In the genomic region with DNA sequence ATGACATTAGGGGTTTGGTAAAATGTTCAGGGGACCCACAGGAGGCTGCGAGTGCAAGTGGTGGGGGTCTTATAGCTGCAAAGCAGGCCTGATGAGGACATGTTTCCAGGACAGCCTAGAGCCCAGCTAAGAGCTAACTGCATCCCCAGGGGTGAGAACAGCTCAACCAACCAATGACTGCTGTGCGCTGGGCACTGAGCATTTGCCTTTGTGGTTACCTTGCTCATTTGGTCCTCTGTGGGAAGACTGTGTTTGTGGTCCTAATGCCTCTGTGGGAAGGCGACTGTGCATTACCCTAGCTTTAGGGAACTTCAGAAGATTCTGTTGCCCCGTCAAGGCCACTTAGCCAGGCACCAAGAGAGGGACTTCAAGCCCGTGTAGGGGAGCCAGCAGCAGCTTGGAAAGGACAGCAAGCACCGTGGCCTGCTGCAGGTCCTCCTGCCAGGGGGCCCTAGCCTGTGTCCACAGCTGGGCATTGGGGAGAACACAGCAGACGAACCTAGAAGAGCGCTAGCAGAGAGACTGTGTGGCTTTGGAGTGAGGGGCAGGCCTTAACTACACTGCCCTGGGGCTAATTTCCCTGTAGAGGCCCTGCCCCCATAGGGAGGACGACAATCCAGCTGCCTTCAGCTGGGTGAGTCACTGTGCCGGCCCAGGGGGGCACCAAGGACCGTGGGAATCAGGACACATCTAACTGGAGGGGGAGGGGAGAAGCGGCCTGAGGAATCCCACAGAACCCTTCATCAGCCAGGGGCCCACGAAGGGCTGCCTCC, we compare ENCODE assay signal across 1 mouse cellular context.
TF ChIP-seq lines count a peak whose summit lies in the region.

No protein-coding gene starts in this region.

TF ChIP-seq in CH12.LX, 34 proteins besides CTCF, POLR2A, EP300 and RAD21 (continued from another document):
- TF ChIP-seq RCOR1 (conservative IDR thresholded peaks at IDR 0.05; ENCODE audit: low read depth, low read length) (peak; percentile 37; the same call in 1 of the 2 replicates), BHLHE40 (IDR thresholded peaks at IDR 0.05; ENCODE audit: low read depth, low read length) (peak; percentile 43; the same call in 1 of the 2 replicates), ZKSCAN1 (IDR thresholded peaks at IDR 0.05; ENCODE audit: borderline replicate concordance, low read depth, low read length) (no peak), KAT2A (IDR thresholded peaks at IDR 0.05; ENCODE audit: insufficient replicate concordance, low read length) (no peak), E2F4 (IDR thresholded peaks at IDR 0.05; ENCODE audit: insufficient replicate concordance, low read depth, low read length) (no peak), POLR2AphosphoS2 (IDR thresholded peaks at IDR 0.05; ENCODE audit: low read depth, low read length) (no peak), NELFE (IDR thresholded peaks at IDR 0.05; ENCODE audit: low read depth, low read length) (no peak), ELF1 (IDR thresholded peaks at IDR 0.05; ENCODE audit: low read depth, low read length) (no peak), USF2 (conservative IDR thresholded peaks at IDR 0.05; ENCODE audit: low read depth, low read length) (no peak), ZNF384 (IDR thresholded peaks at IDR 0.05; ENCODE audit: low read depth, low read length) (no peak), MAX (IDR thresholded peaks at IDR 0.05; ENCODE audit: low read length) (no peak), JUND (conservative IDR thresholded peaks at IDR 0.05; ENCODE audit: low read depth, low read length) (no peak), IRF4 (IDR thresholded peaks at IDR 0.05; ENCODE audit: low read depth, low read length) (no peak; the same call in 1 of the 2 replicates), USF1 (IDR thresholded peaks at IDR 0.05; ENCODE audit: low read depth, low read length) (no peak), MYC (IDR thresholded peaks at IDR 0.05; ENCODE audit: low read depth, low read length) (no peak), TCF12 (IDR thresholded peaks at IDR 0.05; ENCODE audit: low read depth, low read length) (peak; percentile 32; the same call in 1 of the 2 replicates), NRF1 (IDR thresholded peaks at IDR 0.05; ENCODE audit: low read depth, low read length) (0 out of 2 replicates have a peak, but pooled peaks have one; percentile 17), PAX5 (IDR thresholded peaks at IDR 0.05; ENCODE audit: low read length) (no peak), MAFK (IDR thresholded peaks at IDR 0.05; ENCODE audit: insufficient replicate concordance, low read length) (no peak), CHD2 (IDR thresholded peaks at IDR 0.05; ENCODE audit: low read length) (peak; percentile 38; the same call in 1 of the 2 replicates), ZMIZ1 (IDR thresholded peaks at IDR 0.05; ENCODE audit: low read depth, low read length) (no peak), HCFC1 (IDR thresholded peaks at IDR 0.05; ENCODE audit: low read depth, low read length) (no peak), ETS1 (conservative IDR thresholded peaks at IDR 0.05; ENCODE audit: low read depth, low read length) (peak; percentile 45), MXI1 (IDR thresholded peaks at IDR 0.05; ENCODE audit: low read depth, low read length) (no peak), TBP (conservative IDR thresholded peaks at IDR 0.05; ENCODE audit: low read depth, low read length) (peak; percentile 23; the same call in 1 of the 2 replicates), ZC3H11A (IDR thresholded peaks at IDR 0.05; ENCODE audit: low read depth, low read length) (no peak)
